Mouse (Mus musculus) liver, postnatal 0 days (tissue): ENCODE measurements around the gene AC124502.3. TPM values are rescaled to one million over a fixed set of nuclear protein-coding genes. Genes with fewer than 3 reads are reported as not detected.
"Not testable (repeated sequence)": the region's sequence is repeated elsewhere in the genome, so short reads cannot be mapped to it uniquely, and the experiment has no call there.

ENCODE experiments used
- ATAC-seq: fragments of 200-750 bp; cut with Nextera tagmentation; 2 replicates; pipeline ENCODE4 v1.8.0; 2017; ENCODE audit warnings: mild to moderate bottlenecking, moderate library complexity
- DNase-seq: peaks from one replicate; pipeline ENCODE4 v3.0.0-alpha.2; 2016
- H3K27ac ChIP-seq: fragments of 300-500 bp; sonication (generic); 2 replicates; pipeline ENCODE4 v1.5.1; 2014; ENCODE audit warnings: antibody characterized with exemption, moderate library complexity, mild to moderate bottlenecking, low read depth
- H3K27me3 ChIP-seq: fragments of 300-500 bp; sonication (generic); 2 replicates; pipeline ENCODE4 v1.6.1; 2014; ENCODE audit warnings: low read length, control low read depth, mixed read lengths; ENCODE audit not compliant: insufficient read depth
- H3K36me3 ChIP-seq: fragments of 300-500 bp; sonication (generic); replicated peaks from 2 replicates; pipeline ENCODE4 v1.6.1; 2014; ENCODE audit warnings: mild to moderate bottlenecking, control low read depth, low read length, moderate library complexity, mixed read lengths; ENCODE audit not compliant: insufficient read depth
- H3K4me1 ChIP-seq: fragments of 300-500 bp; sonication (generic); 2 replicates; pipeline ENCODE4 v1.6.1; 2014; ENCODE audit warnings: antibody characterized with exemption, mild to moderate bottlenecking, control low read depth; ENCODE audit not compliant: insufficient read depth
- H3K4me2 ChIP-seq: fragments of 300-500 bp; sonication (generic); 2 replicates; pipeline ENCODE4 v1.6.1; 2014; ENCODE audit warnings: low read depth, mild to moderate bottlenecking, low read length, moderate library complexity, mixed read lengths
- H3K4me3 ChIP-seq: fragments of 300-500 bp; sonication (generic); 2 replicates; pipeline ENCODE4 v1.5.1; 2014; ENCODE audit warnings: low read depth, low read length
- H3K9ac ChIP-seq: fragments of 300-500 bp; sonication (generic); replicated peaks from 2 replicates; pipeline ENCODE4 v1.6.1; 2014; ENCODE audit warnings: mild to moderate bottlenecking, moderate library complexity
- H3K9me3 ChIP-seq: fragments of 300-500 bp; sonication (generic); 2 replicates; pipeline ENCODE4 v1.6.1; 2016; ENCODE audit warnings: mild to moderate bottlenecking, control low read depth, low read length, mixed read lengths
- CTCF ChIP-seq: sonication (generic); IDR thresholded peaks from 2 replicates; pipeline ENCODE4 v1.5.1; 2016; ENCODE audit warnings: antibody characterized with exemption, low read depth
- EP300 ChIP-seq: IDR thresholded peaks from 2 replicates; pipeline ENCODE4 v1.6.1; 2016; ENCODE audit warnings: antibody characterized with exemption, low read depth, mild to moderate bottlenecking
- WGBS: fragments of 180-500 bp; shearing (Covaris S2); extraction: QIAGEN DNeasy Blood & Tissue Kit; methylation state at CpG from one replicate; pipeline ENCODE4 v1.1.7; 2014; ENCODE audit not compliant: insufficient replicate concordance; 5-methylcytosine and 5-hydroxymethylcytosine counted together
- polyA plus RNA-seq: library from polyadenylated mRNA; unstranded; fragments of >200 nt; fragmentation: Nextera tagmentation; extraction: Ambion mirVana; gene quantifications from 2 replicates; pipeline ENCODE4 v1.2.1, GENCODE M21; 2015

Gene AC124502.3
- polyA plus RNA-seq, 1 experiment from 2014 or later, result 0.31 TPM

- Histone ChIP-seq H3K36me3 (no peaks in the 10 kb centered on the region), H3K9ac (no peak overlapping the region), H3K4me1 (no peaks in the 10 kb centered on the region), H3K4me3 (no peak overlapping the region), H3K27me3 (peaks cover 37% of the 10 kb centered on the region), H3K4me2 (no peak overlapping the region), H3K9me3 (no peaks in the 10 kb centered on the region), H3K27ac (no peak overlapping the region)
- 4% methylated on average over 9 of the region's 9 CpGs for WGBS
- ATAC-seq (peak; percentile 31; the same call in 1 of the 2 replicates), DNase-seq (peak; percentile 29)
- TF ChIP-seq EP300 (no peak), CTCF (no peak)
Observed at GRCm38 (mm10) chr19:4992904-4993303, 45.8 kb upstream of the AC124502.3 start.

DNA sequence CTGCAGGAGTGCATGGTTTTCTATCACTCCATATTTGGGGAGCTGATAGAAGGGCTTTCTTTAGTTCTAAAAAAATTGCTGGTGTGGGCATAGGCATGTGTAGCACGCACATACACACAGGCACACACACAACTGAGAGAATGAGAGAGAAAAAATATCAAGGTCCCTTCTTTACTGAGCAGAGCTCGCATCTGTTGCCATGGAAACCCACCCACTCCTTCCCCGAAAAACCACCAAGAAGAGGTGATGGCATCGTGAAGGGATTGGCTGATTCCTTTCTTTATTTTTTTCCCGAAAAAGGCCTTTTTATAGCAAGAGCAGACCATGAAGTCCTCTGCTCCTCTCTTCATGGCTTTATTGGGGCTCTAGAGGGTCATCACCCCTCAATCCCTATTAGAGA is 44.6 kb upstream of the AC124502.3 start:
- Histone ChIP-seq H3K27ac (no peak overlapping the region), H3K9me3 (no peaks in the 10 kb centered on the region), H3K4me1 (no peaks in the 10 kb centered on the region), H3K36me3 (no peaks in the 10 kb centered on the region), H3K27me3 (peaks cover 33% of the 10 kb centered on the region), H3K9ac (no peak overlapping the region), H3K4me3 (no peak overlapping the region), H3K4me2 (no peak overlapping the region)
- ATAC-seq, result no peak
- 55% methylated on average over 5 of the region's 5 CpGs for WGBS
- no peak for DNase-seq
- TF ChIP-seq CTCF (no peak), EP300 (no peak)

DNA sequence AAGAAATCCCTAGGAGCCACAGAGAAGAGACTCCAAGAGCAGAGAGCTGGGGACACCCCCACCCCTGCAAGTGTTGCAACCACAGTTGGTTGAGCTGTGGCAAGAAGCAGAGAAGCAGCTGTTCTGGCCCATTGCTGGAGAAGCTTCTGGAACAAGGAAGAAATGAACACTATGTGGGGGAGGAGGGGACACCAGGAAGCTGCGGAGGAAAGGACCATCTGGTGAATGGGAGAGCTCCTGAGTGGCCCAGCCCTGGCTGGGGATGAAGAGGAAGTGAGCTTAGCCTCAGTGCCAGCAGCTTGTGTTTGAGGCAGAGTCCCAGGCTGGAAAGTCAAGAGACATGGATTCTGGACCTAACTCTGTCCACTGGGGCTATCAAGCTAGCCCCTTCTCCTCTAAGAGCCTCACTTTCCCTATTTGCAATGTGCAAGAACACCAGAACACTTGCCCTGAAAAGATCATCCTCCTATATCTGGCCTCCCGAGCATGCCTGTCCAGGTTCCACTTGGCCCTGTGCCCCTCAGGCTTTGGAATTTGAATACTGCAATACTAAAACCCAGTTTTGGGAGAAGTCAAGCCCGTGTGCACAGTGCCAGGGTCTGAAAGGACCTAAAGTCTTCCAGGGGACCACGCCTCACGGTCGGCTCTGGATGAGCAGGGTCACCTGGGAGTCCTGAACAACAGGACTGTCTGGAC is 39.1 kb upstream of the AC124502.3 start:
- no peaks in the 10 kb centered on the region for H3K9me3 ChIP-seq
- no peak for TF ChIP-seq EP300
- TF ChIP-seq CTCF, result no peak
- no peaks in the 10 kb centered on the region for H3K36me3 ChIP-seq
- H3K4me1 ChIP-seq, result no peaks in the 10 kb centered on the region; the same call in 1 of the 2 replicates
- H3K9ac ChIP-seq, result no peak overlapping the region
- no peak overlapping the region for H3K4me3 ChIP-seq
- no peak overlapping the region for H3K27ac ChIP-seq
- WGBS, result 59% methylated on average over 6 of the region's 6 CpGs
- ATAC-seq (no peak), DNase-seq (no peak)
- peaks cover 13% of the 10 kb centered on the region for H3K27me3 ChIP-seq
- H3K4me2 ChIP-seq, result no peak overlapping the region

DNA sequence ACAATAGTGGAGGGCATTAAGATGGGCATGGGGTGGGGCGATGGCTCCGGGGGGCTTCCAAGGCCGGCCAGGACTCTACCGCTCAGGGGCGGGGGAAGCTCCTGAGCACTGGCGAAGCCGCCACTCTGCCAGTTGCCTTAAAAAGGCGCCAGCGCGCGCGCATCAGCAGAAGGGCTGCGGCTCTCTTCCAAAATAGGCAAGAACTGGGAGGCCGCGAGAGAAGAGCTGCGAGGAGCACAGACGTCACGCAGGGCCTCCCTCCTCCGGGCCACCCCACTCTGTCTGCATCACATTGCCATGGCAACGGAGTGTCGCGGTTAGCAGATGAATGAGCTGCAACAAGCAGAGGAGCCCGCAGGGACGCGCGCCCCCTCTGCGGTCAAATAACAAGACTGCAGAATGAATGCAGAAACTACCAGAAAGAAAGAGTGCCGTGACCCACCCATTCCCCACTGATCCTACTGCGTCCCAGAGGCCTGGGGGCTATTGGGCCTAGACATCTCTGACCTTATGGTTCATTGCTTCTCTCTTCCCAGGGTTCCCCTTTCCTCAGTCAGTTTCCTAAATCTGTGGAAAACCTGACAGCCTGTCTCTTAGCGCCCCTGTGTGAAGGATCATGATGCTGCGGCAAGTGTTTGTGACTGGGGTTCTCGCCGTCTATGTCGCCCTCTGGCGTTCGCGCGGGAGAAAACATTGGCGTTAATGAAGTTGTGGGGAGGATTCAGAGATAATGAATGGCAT is 36.9 kb upstream of the AC124502.3 start:
- H3K27me3 ChIP-seq, result peaks cover 13% of the 10 kb centered on the region
- ATAC-seq, result peak; percentile 50
- no peaks in the 10 kb centered on the region; the same call in 1 of the 2 replicates for H3K4me1 ChIP-seq
- WGBS, result 1% methylated on average over 39 of the region's 39 CpGs
- no peak overlapping the region for H3K27ac ChIP-seq
- no peak overlapping the region for H3K9ac ChIP-seq
- peak; percentile 90 for TF ChIP-seq CTCF
- TF ChIP-seq EP300, result no peak
- H3K9me3 ChIP-seq, result no peaks in the 10 kb centered on the region
- H3K4me3 ChIP-seq, result no peak overlapping the region
- no peaks in the 10 kb centered on the region for H3K36me3 ChIP-seq
- DNase-seq, result peak; percentile 77
- peak overlapping the region; percentile 26 for H3K4me2 ChIP-seq

GRCm38 (mm10) chr19:5003644-5004043 is 35.0 kb upstream of the AC124502.3 start:
- H3K27me3 ChIP-seq, result peaks cover 13% of the 10 kb centered on the region
- not testable (repeated sequence) for H3K9ac ChIP-seq, H3K27ac ChIP-seq, H3K4me1 ChIP-seq, H3K4me2 ChIP-seq, H3K4me3 ChIP-seq, H3K9me3 ChIP-seq, ATAC-seq, H3K36me3 ChIP-seq, DNase-seq
- 0 out of 2 replicates have a peak, but pooled peaks have one; percentile 14 for TF ChIP-seq CTCF
- WGBS, result 49% methylated on average over 2 of the region's 2 CpGs

GRCm38 (mm10) chr19:5004925-5005324 is 33.8 kb upstream of the AC124502.3 start:
- Histone ChIP-seq H3K9ac (no peak overlapping the region), H3K4me1 (no peaks in the 10 kb centered on the region; the same call in 1 of the 2 replicates), H3K4me2 (no peak overlapping the region), H3K27me3 (peaks cover 13% of the 10 kb centered on the region), H3K9me3 (no peaks in the 10 kb centered on the region), H3K4me3 (no peak overlapping the region), H3K36me3 (no peaks in the 10 kb centered on the region), H3K27ac (no peak overlapping the region)
- ATAC-seq, result peak; percentile 75
- TF ChIP-seq CTCF, result no peak
- TF ChIP-seq EP300, result no peak
- 57% methylated on average over 4 of the region's 4 CpGs for WGBS
- DNase-seq, result no peak
